ENCODE assay signal across 14 mouse cellular contexts in the genomic region with DNA sequence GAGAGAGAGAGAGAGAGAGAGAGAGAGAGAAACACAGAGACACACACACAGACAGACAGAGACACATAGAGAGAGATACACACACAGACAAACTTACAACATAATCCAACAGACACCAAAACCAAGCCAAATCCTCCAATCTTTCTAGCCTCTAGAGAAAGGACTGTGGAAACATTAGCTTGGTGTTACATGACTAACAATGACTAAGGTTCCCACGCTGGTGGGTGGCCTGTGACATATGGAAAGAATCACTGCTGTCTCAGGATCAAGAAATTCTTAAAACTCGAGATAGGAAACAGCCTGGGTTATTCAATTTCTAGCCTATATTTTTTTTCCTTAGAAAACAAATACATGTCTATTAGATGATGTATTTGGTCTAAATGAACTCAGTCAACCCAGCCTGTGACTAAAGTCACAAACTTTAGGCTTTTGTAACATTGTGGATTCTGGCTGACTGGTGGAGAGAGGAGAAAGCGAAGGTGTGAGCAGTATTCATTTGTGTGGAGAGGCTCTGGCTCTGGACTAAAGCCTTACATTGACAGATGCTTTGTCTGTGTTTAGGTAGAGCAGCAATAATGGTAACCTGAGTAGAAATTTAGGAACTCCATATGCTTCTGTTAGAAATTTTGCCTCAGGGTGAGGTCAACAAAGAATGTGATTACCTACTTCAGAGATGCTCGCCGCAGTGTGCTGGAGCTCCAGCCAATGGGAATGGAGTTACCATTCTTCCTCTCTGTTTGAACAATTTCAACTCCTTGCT.
A peak's percentile ranks its signal among the peaks of the same experiment; 100 is the strongest.
DNase-seq lines count a peak whose midpoint lies in the region; ATAC-seq lines count a peak whose summit lies in the region.
"Had no signal": no experiment of that assay in that cellular context is flagged by ENCODE, and none has a peak within 500 bp of the region (broad histone marks: within the 10 kb centered on the region; RNA-seq: fewer than 3 reads in every experiment).

No protein-coding gene starts in this region.

- peaks cover 2% of the 10 kb centered on the region; the same call in 1 of the 2 replicates for H3K4me1 ChIP-seq in kidney, embryonic 16.5 days (ENCODE audit: insufficient read depth, low read length)
- no peaks in the 10 kb centered on the region for H3K4me1 ChIP-seq in heart, embryonic 16.5 days (ENCODE audit: control insufficient read depth, insufficient read depth, low read length)
- H3K4me1 ChIP-seq in forebrain, embryonic 15.5 days, result no peaks in the 10 kb centered on the region
- no peaks in the 10 kb centered on the region for H3K4me1 ChIP-seq in forebrain, embryonic 11.5 days (replicated peaks; ENCODE audit: control insufficient read depth, insufficient read depth, low read length)

- 56% methylated on average over 5 of the region's 5 CpGs for WGBS in kidney, embryonic 16.5 days
- 66% methylated on average over 5 of the region's 5 CpGs for WGBS in heart, embryonic 16.5 days
- WGBS in forebrain, embryonic 15.5 days, result 74% methylated on average over 5 of the region's 5 CpGs
- WGBS in forebrain, embryonic 11.5 days, result 63% methylated on average over 5 of the region's 5 CpGs

- H3K27ac ChIP-seq in kidney, embryonic 16.5 days (ENCODE audit: low read length), result no peak overlapping the region
- H3K27ac ChIP-seq in heart, embryonic 16.5 days (ENCODE audit: low read length), result no peak overlapping the region
- H3K27ac ChIP-seq in forebrain, embryonic 15.5 days (replicated peaks), result no peak overlapping the region
- no peak overlapping the region for H3K27ac ChIP-seq in forebrain, embryonic 11.5 days (ENCODE audit: low read depth, low read length)
- H3K27ac ChIP-seq: heart, embryonic 15.5 days had no signal

- no peak for DNase-seq in kidney, adult 9 months
- peak; percentile 14 for DNase-seq in right cerebral cortex, postnatal 25 days
- DNase-seq in right cerebral cortex, postnatal 14 days, result no peak
- no peak for DNase-seq in urinary bladder, adult 18-20 months (ENCODE audit: low spot score in 2 of 2)
- no peak for DNase-seq in forebrain, embryonic 11.5 days (ENCODE audit: low spot score)
- DNase-seq: cerebellum, adult 11-12 months; lung, adult 2 months; thymus, postnatal 36 days had no signal

- H3K9me3 ChIP-seq in kidney, embryonic 16.5 days (ENCODE audit: low read length), result no peaks in the 10 kb centered on the region
- H3K9me3 ChIP-seq in heart, embryonic 16.5 days (replicated peaks; ENCODE audit: control insufficient read depth, low read length), result no peaks in the 10 kb centered on the region
- no peaks in the 10 kb centered on the region for H3K9me3 ChIP-seq in forebrain, embryonic 15.5 days
- no peaks in the 10 kb centered on the region for H3K9me3 ChIP-seq in forebrain, embryonic 11.5 days (ENCODE audit: control insufficient read depth, low read length)
- H3K9me3 ChIP-seq: heart, embryonic 15.5 days had no signal

- peak; percentile 42; the same call in 1 of the 2 replicates for ATAC-seq in kidney, embryonic 16.5 days (ENCODE audit: low FRiP score, low TSS enrichment)
- ATAC-seq in heart, embryonic 16.5 days (replicated peaks; ENCODE audit: extremely low read depth, insufficient read depth, low FRiP score), result peak; percentile 52; the same call in 1 of the 2 replicates
- ATAC-seq in forebrain, embryonic 15.5 days (replicated peaks), result no peak
- no peak for ATAC-seq in forebrain, embryonic 11.5 days (replicated peaks; ENCODE audit: low FRiP score)

- no peak overlapping the region for H3K9ac ChIP-seq in kidney, embryonic 16.5 days (replicated peaks; ENCODE audit: low read length)
- no peak overlapping the region for H3K9ac ChIP-seq in heart, embryonic 16.5 days (ENCODE audit: low read length)
- H3K9ac ChIP-seq in forebrain, embryonic 15.5 days (replicated peaks), result no peak overlapping the region
- H3K9ac ChIP-seq in forebrain, embryonic 11.5 days (ENCODE audit: low read length), result no peak overlapping the region
- H3K9ac ChIP-seq: heart, embryonic 15.5 days had no signal

- H3K4me2 ChIP-seq in kidney, embryonic 16.5 days (replicated peaks; ENCODE audit: low read depth, low read length), result no peak overlapping the region
- no peak overlapping the region for H3K4me2 ChIP-seq in heart, embryonic 16.5 days (ENCODE audit: low read depth, low read length)
- no peak overlapping the region for H3K4me2 ChIP-seq in forebrain, embryonic 15.5 days (replicated peaks)
- no peak overlapping the region for H3K4me2 ChIP-seq in forebrain, embryonic 11.5 days (ENCODE audit: low read depth, low read length, severe bottlenecking)
- H3K4me2 ChIP-seq: heart, embryonic 15.5 days had no signal

- H3K4me3 ChIP-seq in kidney, embryonic 16.5 days (ENCODE audit: low read length), result no peak overlapping the region
- no peak overlapping the region for H3K4me3 ChIP-seq in heart, embryonic 16.5 days (ENCODE audit: low read length)
- H3K4me3 ChIP-seq in forebrain, embryonic 15.5 days, result no peak overlapping the region
- H3K4me3 ChIP-seq in forebrain, embryonic 11.5 days (ENCODE audit: low read depth, low read length), result no peak overlapping the region
- H3K4me3 ChIP-seq: erythroblast, embryonic 14.5 days; heart, embryonic 15.5 days; myocyte had no signal

- H3K36me3 ChIP-seq in kidney, embryonic 16.5 days (ENCODE audit: insufficient read depth, low read length), result no peaks in the 10 kb centered on the region
- no peaks in the 10 kb centered on the region for H3K36me3 ChIP-seq in heart, embryonic 16.5 days (ENCODE audit: control insufficient read depth, insufficient read depth)
- H3K36me3 ChIP-seq in forebrain, embryonic 15.5 days, result no peaks in the 10 kb centered on the region
- no peaks in the 10 kb centered on the region for H3K36me3 ChIP-seq in forebrain, embryonic 11.5 days (ENCODE audit: control insufficient read depth, insufficient read depth, low read length)
- H3K36me3 ChIP-seq: heart, embryonic 15.5 days had no signal

- H3K27me3 ChIP-seq in kidney, embryonic 16.5 days (ENCODE audit: insufficient read depth, low read length), result no peaks in the 10 kb centered on the region
- no peaks in the 10 kb centered on the region for H3K27me3 ChIP-seq in heart, embryonic 16.5 days (ENCODE audit: control insufficient read depth, insufficient read depth, low read length)
- no peaks in the 10 kb centered on the region for H3K27me3 ChIP-seq in forebrain, embryonic 15.5 days
- no peaks in the 10 kb centered on the region for H3K27me3 ChIP-seq in forebrain, embryonic 11.5 days (ENCODE audit: control insufficient read depth, insufficient read depth, low read length)
- H3K27me3 ChIP-seq: heart, embryonic 15.5 days had no signal

Comparison
In these comparisons a context has a peak if more than half of its experiments do, and no peak if none do; other contexts are left out.
1. ATAC-seq: peak in kidney, embryonic 16.5 days (single experiment) and heart, embryonic 16.5 days (single experiment); none in forebrain, embryonic 15.5 days (single experiment) and forebrain, embryonic 11.5 days (single experiment).